Mouse (Mus musculus) thymus, postnatal 25 days (tissue): ENCODE measurements at regions not wholly inside any gene's neighbourhood (a gene's known extent, or its start where the extent isn't known, plus 50 kb on each side); places are given as distances from the start of the nearest gene placed in this dataset.

Source experiments
- DNase-seq: peaks from one replicate; pipeline ENCODE4 v3.0.0; 2022

- DNase-seq, result no peak
Measured at GRCm38 (mm10) chrX:11487876-11488275, 160.3 kb downstream of the H2al1j start.

- no peak for DNase-seq
Measured at GRCm38 (mm10) chrX:11490146-11490693, 162.6 kb downstream of the H2al1j start.

GRCm38 (mm10) chrX:11491235-11491634, 163.6 kb downstream of the H2al1j start:
- no peak for DNase-seq

- no peak for DNase-seq
Measured at GRCm38 (mm10) chrX:11491676-11492391, 164.2 kb downstream of the H2al1j start.

GRCm38 (mm10) chrX:11493526-11494245, 166.1 kb downstream of the H2al1j start:
- DNase-seq, result no peak

GRCm38 (mm10) chrX:11494246-11494630, 166.6 kb downstream of the H2al1j start:
- DNase-seq, result no peak

GRCm38 (mm10) chrX:11512439-11512838, 184.8 kb downstream of the H2al1j start:
- DNase-seq, result no peak

- DNase-seq, result no peak
Measured at GRCm38 (mm10) chrX:11512928-11513327, 185.3 kb downstream of the H2al1j start.

- no peak for DNase-seq
Measured at GRCm38 (mm10) chrX:11523791-11524190, 196.2 kb downstream of the H2al1j start.

- no peak for DNase-seq
Measured at GRCm38 (mm10) chrX:11525326-11525725, 197.7 kb downstream of the H2al1j start.

GRCm38 (mm10) chrX:11528589-11528988, 201.0 kb downstream of the H2al1j start:
- DNase-seq, result no peak

- no peak for DNase-seq
Measured at GRCm38 (mm10) chrX:11529221-11529620, 201.6 kb downstream of the H2al1j start.

GRCm38 (mm10) chrX:11532817-11533216, 205.2 kb downstream of the H2al1j start:
- no peak for DNase-seq

GRCm38 (mm10) chrX:11533871-11534270, 206.2 kb downstream of the H2al1j start:
- DNase-seq, result no peak

GRCm38 (mm10) chrX:11541011-11541410, 213.4 kb downstream of the H2al1j start:
- DNase-seq, result no peak

GRCm38 (mm10) chrX:11550164-11550851, 222.7 kb downstream of the H2al1j start:
- DNase-seq, result no peak

GRCm38 (mm10) chrX:11552177-11552576, 224.6 kb downstream of the H2al1j start:
- DNase-seq, result no peak

- DNase-seq, result no peak
Measured at GRCm38 (mm10) chrX:11555035-11555570, 227.5 kb downstream of the H2al1j start.

GRCm38 (mm10) chrX:11558260-11558659, 230.6 kb downstream of the H2al1j start:
- no peak for DNase-seq

- no peak for DNase-seq
Measured at GRCm38 (mm10) chrX:11560550-11561276, 233.1 kb downstream of the H2al1j start.

GRCm38 (mm10) chrX:11565888-11566287, 238.3 kb downstream of the H2al1j start:
- DNase-seq, result no peak

- no peak for DNase-seq
Measured at GRCm38 (mm10) chrX:11567827-11568226, 240.2 kb downstream of the H2al1j start.

GRCm38 (mm10) chrX:11568262-11568661, 240.6 kb downstream of the H2al1j start:
- DNase-seq, result no peak
